Mouse (Mus musculus) urinary bladder, postnatal 14 days (tissue): Measurements from ENCODE around the gene Sdsl.

Experiments used
- DNase-seq: peaks from one replicate; pipeline ENCODE4 v3.0.0; 2021; ENCODE audit warnings: low spot score

Sdsl gene

GRCm38 (mm10) chr5:120427451-120427938, 45.1 kb downstream of the Sdsl start:
- DNase-seq: no peak

GRCm38 (mm10) chr5:120426572-120426971, 46.0 kb downstream of the Sdsl start:
- DNase-seq: no peak

DNA sequence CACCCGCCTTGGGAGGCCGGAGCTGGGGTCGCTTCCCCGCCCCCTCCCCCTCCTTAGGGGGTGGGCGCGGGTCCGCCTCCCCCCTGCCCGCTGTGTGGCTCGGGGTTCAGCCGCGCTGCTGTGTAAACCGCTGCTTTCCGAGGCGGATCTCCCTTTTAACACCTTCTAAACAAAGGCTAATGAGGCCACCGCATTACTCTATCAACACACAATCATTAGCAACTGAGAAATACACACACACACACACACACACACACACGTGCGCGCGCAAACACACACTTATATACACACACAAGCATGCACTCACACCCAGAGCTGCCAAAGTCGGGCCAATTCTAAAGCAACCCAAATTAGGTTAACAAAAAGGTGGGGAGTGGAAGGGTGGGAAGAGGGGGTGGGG, 46.9 kb downstream of the Sdsl start:
- no peak for DNase-seq

GRCm38 (mm10) chr5:120424657-120425056, 48.0 kb downstream of the Sdsl start:
- no peak for DNase-seq

GRCm38 (mm10) chr5:120424039-120424438, 48.6 kb downstream of the Sdsl start:
- DNase-seq: peak; percentile 80

GRCm38 (mm10) chr5:120420106-120420505, 52.5 kb downstream of the Sdsl start:
- DNase-seq: no peak

- DNase-seq: no peak
These were observed 59.2 kb downstream of the Sdsl start for GRCm38 (mm10) chr5:120413436-120413835.

DNA sequence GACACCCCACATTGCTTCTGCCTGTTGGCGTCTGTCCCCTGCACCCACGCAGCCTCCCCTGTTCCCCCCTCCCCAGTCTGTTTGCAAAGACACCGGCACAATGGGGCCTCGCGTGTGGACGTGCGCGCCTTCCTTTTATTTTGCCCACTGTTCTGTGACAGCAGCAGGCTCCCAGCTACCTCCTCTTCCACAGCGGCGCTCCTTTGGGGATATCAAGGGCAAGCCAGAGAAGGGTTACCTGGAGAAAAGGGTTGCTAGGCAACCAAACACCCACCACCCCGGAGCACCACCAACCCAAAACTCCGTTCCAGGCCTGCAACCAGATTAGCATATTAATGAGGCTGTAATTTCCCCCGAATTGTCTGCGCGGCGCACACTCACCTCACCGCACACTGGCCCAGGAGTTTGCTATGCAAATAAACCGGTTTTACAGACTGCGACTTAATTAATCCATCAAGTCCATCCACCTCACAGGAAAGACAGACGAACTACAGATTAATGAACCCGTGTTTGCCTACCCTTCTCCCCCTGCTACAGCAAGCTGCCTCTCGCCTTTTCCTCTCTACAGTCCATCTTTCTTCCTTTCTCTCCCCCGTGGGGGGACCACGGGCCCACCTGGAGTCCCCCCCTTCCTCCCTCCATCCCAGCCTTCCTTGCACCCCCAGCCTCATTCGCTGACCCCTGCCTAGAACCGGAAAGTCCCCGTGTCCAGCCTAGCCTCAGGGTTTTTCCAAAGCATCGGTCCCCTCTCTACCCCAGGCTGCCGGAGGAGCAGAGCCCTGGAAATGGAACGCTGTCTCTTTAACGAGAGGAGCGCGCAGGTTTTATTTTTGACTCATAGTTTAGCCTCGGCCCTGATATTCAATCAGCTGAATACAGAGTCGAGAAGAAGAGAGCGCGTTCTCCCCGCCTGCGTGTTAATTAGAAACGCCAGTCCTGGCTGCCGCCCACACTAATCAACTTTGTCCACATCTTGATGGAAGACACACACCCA, 62.9 kb downstream of the Sdsl start:
- DNase-seq: no peak

DNA sequence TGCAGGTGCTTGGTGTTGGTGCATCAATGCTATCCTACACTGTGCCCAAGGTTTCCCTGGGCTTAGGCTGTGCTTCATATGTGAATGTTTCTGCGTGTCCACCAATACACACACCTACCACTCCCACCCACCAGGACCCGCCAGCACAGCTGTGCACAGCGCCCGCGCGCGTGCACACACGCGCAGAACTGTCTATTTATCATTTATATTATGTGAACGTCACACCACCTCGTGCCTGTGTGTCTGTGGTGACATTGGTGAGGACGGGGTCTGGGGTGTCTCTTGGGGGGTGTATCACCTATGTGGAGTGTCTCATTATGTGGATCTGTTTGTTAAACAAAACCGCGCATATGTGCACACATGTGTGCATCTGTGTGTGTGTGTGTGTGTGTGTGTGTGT, 63.7 kb downstream of the Sdsl start:
- no peak for DNase-seq
